In the genomic region with DNA sequence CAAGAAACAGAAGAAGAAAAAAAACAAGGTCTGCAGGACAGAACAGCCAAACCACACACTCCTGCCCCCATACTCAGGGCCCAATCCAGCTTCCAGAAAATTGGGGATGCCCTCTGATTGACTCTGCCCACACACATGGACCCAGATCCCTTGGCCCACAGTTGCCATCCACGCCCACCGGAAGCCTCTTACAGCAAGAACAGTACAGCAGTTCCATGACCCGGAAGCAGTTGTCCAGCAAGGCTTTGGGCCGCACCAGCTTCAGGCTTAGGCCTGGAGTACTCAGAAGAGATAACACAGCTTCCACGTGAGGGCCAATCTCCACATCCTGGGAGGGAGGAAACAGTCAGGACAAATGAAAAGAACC, we compare ENCODE assay signal across 22 mouse cellular contexts. TPM values are rescaled to one million over a fixed set of nuclear protein-coding genes. Genes with fewer than 3 reads are reported as not detected.
DNase-seq lines count a peak whose midpoint lies in the region; TF ChIP-seq lines count a peak whose summit lies in the region.
"Had no signal": no experiment of that assay in that cellular context is flagged by ENCODE, and none has a peak within 500 bp of the region (broad histone marks: within the 10 kb centered on the region; RNA-seq: fewer than 3 reads in every experiment).

No protein-coding gene starts in this region.

- in situ Hi-C loops in ES-E14 (cut with MboI; ENCODE audit: low sequenced_read_pairs in 2 of 2, unreplicated experiment in 2 of 2), result no loop called here

- H3K9ac ChIP-seq in ES-E14 (ENCODE audit: insufficient read depth, low read depth, low read length, poor library complexity, severe bottlenecking), result peak overlapping the region; percentile 1; the same call in 1 of the 2 replicates
- H3K9ac ChIP-seq: forebrain, embryonic 15.5 days; heart, embryonic 12.5 days; heart, embryonic 15.5 days; hindbrain, embryonic 14.5 days had no signal

- peak; percentile 82 for DNase-seq in heart, adult 11 months
- DNase-seq in heart, postnatal 36 days, result no peak
- DNase-seq in ES-E14 (ENCODE audit: low read depth, low spot score), result no peak
- no peak for DNase-seq in adrenal gland, postnatal 10 days
- DNase-seq: adrenal gland, adult 8-10 months; adrenal gland, postnatal 36 days; cerebellum, adult 9-10 months; gastrocnemius, postnatal 10 days; heart, adult 18-20 months; heart, postnatal 10 days; heart, postnatal 4 days had no signal

- no peak for TF ChIP-seq POLR2A in myocyte (IDR thresholded peaks at IDR 0.05; ENCODE audit: insufficient read length, low read depth)

- no peak for TF ChIP-seq CTCF in E14TG2a.4 (conservative IDR thresholded peaks at IDR 0.05; ENCODE audit: low read length)

- no peaks in the 10 kb centered on the region for H3K9me3 ChIP-seq in E14TG2a.4 (ENCODE audit: low read length)
- H3K9me3 ChIP-seq in ES-E14 (ENCODE audit: control insufficient read depth, insufficient read depth, low read depth, low read length), result no peaks in the 10 kb centered on the region
- H3K9me3 ChIP-seq: forebrain, embryonic 10.5 days; forebrain, embryonic 15.5 days; heart, embryonic 12.5 days; heart, embryonic 15.5 days had no signal

- no peak overlapping the region for H3ac ChIP-seq in myocyte (ENCODE audit: control insufficient read depth, insufficient read length)

- no peaks in the 10 kb centered on the region for H3K79me2 ChIP-seq in myocyte (ENCODE audit: control insufficient read depth, insufficient read depth)

- intact Hi-C loops in heart, postnatal 36 days (cut with DNase I), result no loop called here

- H3K36me3 ChIP-seq in E14TG2a.4 (ENCODE audit: insufficient read depth, low read length) (peaks cover 5% of the 10 kb centered on the region; the same call in 1 of the 2 replicates), ES-E14 (ENCODE audit: control insufficient read depth, insufficient read depth, low read length, poor library complexity, severe bottlenecking) (no peaks in the 10 kb centered on the region), myocyte (ENCODE audit: control insufficient read depth, insufficient read depth) (no peaks in the 10 kb centered on the region)
- H3K36me3 ChIP-seq: G1E had no signal

- no peak overlapping the region for H3K27ac ChIP-seq in ES-E14 (ENCODE audit: insufficient read depth, low read depth, low read length, poor library complexity, severe bottlenecking)
- H3K27ac ChIP-seq: forebrain, embryonic 10.5 days; forebrain, embryonic 15.5 days; heart, embryonic 15.5 days; hindbrain, embryonic 14.5 days; hindbrain, postnatal 0 days had no signal

- H3K4me1 ChIP-seq in E14TG2a.4 (replicated peaks; ENCODE audit: low read depth, low read length) (peaks cover 37% of the 10 kb centered on the region), ES-E14 (ENCODE audit: control insufficient read depth in 2 of 2, insufficient read depth in 2 of 2, low read length in 2 of 2, poor library complexity in 1 of 2) (peaks cover 0 to 6% of the 10 kb centered on the region in 2 experiments; a peak in 1 of 4 replicates)
- H3K4me1 ChIP-seq: forebrain, embryonic 10.5 days; forebrain, embryonic 15.5 days had no signal

- no peak overlapping the region for H3K4me2 ChIP-seq in myocyte (ENCODE audit: low read depth)
- H3K4me2 ChIP-seq: forebrain, embryonic 15.5 days; heart, embryonic 12.5 days; heart, embryonic 15.5 days; hindbrain, embryonic 14.5 days had no signal

- peaks cover 23% of the 10 kb centered on the region for H3K27me3 ChIP-seq in E14TG2a.4 (ENCODE audit: insufficient read depth, low read length)
- no peaks in the 10 kb centered on the region for H3K27me3 ChIP-seq in myocyte (ENCODE audit: control insufficient read depth, insufficient read depth, insufficient read length)
- H3K27me3 ChIP-seq: forebrain, embryonic 15.5 days; heart, embryonic 12.5 days; heart, embryonic 15.5 days; Patski had no signal

- H3K4me3 ChIP-seq in E14TG2a.4 (replicated peaks; ENCODE audit: low read length) (peak overlapping the region; percentile 51), ES-E14 (ENCODE audit: insufficient read depth in 1 of 2, low read depth in 1 of 2, low read length in 2 of 2, poor library complexity in 1 of 2, severe bottlenecking in 1 of 2) (peak overlapping the region; percentile 4 to 34; a peak in 2 of 4 replicates), myocyte (no peak overlapping the region)
- H3K4me3 ChIP-seq: forebrain, embryonic 10.5 days; forebrain, embryonic 15.5 days; heart, embryonic 12.5 days; heart, embryonic 15.5 days had no signal

TF ChIP-seq in ES-E14, 5 proteins besides CTCF, POLR2A, EP300 and RAD21:
- TF ChIP-seq ZNF384 (IDR thresholded peaks at IDR 0.05; ENCODE audit: low read depth, low read length) (no peak), MAFK (IDR thresholded peaks at IDR 0.05; ENCODE audit: insufficient read depth, low read depth, low read length) (no peak), CHD2 (IDR thresholded peaks at IDR 0.05; ENCODE audit: low read depth, low read length) (no peak), ZC3H11A (IDR thresholded peaks at IDR 0.05; ENCODE audit: borderline replicate concordance, low read depth, low read length) (no peak), HCFC1 (IDR thresholded peaks at IDR 0.05; ENCODE audit: borderline replicate concordance, insufficient read depth, low read length) (no peak)

TF ChIP-seq in myocyte, 11 proteins besides CTCF, POLR2A, EP300 and RAD21:
- TF ChIP-seq POLR2AphosphoS2 (IDR thresholded peaks at IDR 0.05; ENCODE audit: insufficient read length, low read depth), result peak; percentile 72
- no peak for TF ChIP-seq MYOG (IDR thresholded peaks at IDR 0.05; ENCODE audit: control insufficient read depth in 1 of 3, insufficient read depth in 1 of 3, insufficient read length in 2 of 3, low read depth in 2 of 3)

RNA-seq across cellular contexts. Expression of a gene that starts 21.2 kb away (rescaled TPM):
- total RNA-seq in heart, postnatal 36 days (2021), result 10 to 100 TPM; 34.3 to 38.1 TPM
- total RNA-seq in ES-E14 (2012; rRNA removed), result 3.0 and 3.6 TPM in 2 replicates
- 108 TPM for polyA plus RNA-seq in myocyte (2012; fragmentation: generic; extraction: Trizol)
- 10 to 100 TPM; 28.3 to 38.3 TPM for total RNA-seq in adrenal gland, postnatal 10 days (2021)
- polyA plus RNA-seq: CD4-positive, CD25-positive, alpha-beta regulatory T cell, adult 4 months had no signal
